Mouse (Mus musculus): ENCODE measurements around the gene Xlr4a.
"Not testable (repeated sequence)": the region's sequence is repeated elsewhere in the genome, so short reads cannot be mapped to it uniquely, and the experiment has no call there.

The Xlr4a gene

DNA sequence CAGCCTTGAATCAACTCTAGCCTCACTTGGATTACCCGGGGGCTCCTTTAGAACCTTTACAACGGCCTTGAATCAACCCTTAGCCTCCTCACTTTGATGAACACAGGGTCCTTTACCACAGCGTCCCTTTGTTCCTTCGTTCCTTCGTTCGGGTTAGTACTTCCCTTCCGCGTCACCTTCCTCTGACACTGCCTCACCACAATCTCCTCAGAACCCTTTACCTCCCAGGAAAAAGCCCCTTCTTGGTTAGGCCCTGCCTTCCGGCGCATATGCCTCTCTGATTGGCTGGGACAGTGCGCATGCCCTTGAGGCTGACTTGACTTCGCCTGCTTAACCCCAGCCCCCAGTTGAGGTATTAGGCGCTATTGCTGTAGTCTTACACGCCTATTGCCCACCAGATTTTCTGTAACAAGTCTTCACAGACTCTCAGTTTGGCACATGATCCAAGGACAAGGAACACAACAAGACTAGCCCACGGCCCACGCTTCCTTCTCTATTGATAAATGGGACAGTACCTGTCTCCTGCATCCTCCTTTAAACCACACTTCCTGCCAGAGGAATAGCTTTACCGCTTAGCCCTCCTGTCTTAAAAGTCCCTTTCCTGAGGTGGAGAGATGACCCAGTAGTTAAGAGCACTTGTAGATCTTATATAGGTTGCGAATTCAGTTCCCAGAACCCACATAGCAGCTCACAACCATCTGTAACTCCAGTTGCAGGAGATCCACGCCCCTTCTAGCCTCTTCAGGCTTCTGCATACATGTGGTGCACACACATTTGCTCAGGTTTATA, at the start of gene Xlr4a:
Gene Xlr4a, minus strand, starts transcription at position 212 of the 789 bp plus-strand sequence.
- DNase-seq, result not testable (repeated sequence)

DNA sequence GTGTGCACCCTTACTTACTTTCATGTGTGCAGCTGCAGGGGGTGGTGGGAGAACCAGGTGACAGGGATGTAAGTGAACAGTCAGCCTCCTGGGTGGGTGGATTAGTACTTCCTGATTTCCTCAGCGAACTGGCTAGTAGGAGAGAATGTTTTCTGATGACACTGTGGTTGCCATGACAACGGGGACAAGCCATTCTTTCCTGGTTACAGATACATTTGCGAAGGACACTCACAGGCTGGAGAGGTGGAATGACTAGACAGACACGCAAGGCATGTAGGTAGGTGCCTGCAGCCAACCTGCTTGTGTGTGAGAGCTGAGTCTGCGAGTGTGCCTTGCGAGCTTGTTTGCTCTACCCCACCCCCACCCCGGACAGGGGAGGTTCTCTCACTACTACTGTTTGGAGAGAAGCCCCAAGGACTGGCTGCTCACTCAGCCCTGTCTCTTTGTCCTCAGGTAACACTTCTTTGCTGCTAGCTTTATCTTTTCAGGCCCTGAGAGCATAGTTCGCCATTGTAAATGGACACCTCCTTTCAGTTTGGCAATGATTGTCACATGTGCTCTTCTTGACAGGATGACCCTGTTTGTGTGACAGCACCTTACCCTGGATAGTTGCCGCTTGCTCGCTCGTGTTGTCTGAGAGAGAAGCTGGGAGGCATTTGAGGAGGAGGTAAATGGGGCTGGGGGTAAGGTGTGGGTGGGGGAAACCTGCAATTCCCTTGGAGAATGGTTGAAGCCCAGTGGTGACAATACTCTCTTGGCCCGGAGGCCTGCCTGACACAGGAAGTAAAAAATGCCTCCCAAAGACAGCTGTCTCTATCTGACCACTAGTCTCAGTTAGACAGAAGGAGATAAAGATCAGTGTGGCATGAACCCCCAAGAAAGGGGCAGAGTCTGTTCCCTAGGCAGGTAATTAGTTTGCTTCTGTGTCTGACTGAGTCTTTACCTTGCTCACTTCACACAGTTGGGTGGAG, 40.9 kb upstream of the Xlr4a start:
- not testable (repeated sequence) for DNase-seq

DNA sequence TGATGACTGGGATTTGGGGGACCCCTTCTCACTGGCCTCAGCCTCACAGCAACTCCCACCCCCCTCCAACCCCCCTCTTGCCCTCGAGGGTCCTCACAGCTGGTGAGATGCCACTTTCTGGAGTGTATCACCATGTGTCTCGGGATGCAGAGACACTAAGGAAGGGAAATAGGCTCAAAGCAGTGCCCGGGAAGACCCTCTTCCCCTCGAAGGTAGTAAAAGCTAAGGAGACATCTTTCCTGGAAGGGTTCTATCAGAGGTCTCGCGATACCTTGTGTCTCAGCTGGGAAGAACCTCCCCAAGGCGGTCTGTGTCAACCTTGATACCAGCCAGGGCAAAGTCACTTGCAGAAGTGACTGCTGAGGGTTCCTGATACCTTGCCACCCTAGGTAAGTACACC, 34.5 kb upstream of the Xlr4a start, which contains the start of gene Gm14685:
Gene Gm14685, plus strand, starts transcription at position 301 of the 400 bp plus-strand sequence.
- not testable (repeated sequence) for DNase-seq

DNA sequence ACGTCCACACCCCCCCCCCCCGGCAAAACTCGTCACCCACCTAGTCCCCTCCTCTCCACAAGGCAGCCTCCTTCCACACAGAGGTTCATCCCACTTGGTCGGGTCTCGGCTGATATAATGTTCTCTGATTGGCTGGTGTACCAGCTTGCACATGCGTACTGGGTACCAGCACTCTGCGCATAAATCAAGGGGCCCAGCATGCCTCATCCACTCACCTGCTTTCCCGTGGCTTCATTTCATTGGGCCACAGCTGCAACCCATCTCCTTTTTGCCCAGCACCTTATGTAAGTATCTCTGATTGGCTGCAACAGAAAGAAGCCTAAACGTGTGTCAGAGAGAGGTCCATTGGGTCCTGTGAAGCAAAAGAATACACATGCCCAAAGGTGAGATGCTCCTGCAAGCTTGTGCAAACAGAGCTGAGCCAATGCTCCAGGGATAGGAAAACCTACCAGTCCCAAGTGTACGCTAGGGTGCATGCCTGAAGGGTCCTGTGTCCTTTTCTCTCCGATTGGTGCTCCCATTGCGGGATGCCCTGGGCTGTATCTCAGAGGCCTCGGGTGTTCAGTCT, 14.7 kb upstream of the Xlr4a start, which contains the start of gene Xlr3a:
Gene Xlr3a, minus strand, starts transcription at position 155 of the 568 bp plus-strand sequence.
- DNase-seq, result not testable (repeated sequence)

DNA sequence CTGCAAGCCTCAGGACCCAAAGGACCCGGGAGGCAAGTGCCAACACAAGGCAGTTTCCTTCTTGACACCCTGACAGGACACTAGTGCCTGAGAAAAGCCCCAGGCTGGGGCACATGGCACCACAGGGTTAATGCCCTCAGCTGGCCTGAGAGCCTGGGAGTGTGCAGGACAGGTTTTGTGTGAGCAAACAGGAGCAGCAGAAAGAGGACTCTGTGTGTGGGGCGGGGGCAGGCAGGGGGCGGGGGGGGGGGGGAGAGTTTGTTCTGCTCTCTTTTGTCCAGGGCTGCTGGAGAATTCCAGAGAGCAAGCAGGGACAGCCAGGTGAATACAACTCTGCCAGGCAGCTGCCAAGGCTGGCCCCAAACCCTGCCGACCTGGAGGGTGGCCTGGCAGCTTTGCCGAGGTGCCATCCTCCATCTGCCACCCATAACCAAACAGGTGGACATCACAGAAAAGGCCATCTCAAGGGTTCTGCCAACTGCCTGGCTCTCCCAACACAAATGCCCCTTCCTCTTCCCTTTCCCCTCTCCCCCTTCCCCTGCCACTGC, 15.4 kb downstream of the Xlr4a start:
- not testable (repeated sequence) for DNase-seq

DNA sequence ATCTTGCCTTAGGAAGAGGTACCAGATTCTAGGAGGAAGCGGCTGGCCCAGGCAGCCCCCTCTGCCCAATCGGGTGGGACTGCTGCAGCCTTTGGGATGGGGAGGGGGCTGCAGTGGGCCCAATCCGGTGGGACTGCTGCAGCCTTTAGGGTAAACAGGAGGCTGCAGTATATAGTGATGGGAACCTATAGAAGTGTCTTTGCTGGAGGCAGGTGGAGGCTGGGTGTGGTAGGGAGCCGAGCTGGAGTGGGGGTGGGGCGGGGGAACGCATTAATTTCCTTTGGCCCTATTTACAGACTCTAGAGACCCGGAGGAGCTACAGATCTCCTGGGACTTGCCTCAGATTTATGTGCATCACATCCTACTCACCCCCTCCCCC, 17.9 kb downstream of the Xlr4a start, which contains the start of gene Pnma3:
Gene Pnma3, plus strand, starts transcription at position 373 of the 379 bp plus-strand sequence.
- no peak for DNase-seq

DNA sequence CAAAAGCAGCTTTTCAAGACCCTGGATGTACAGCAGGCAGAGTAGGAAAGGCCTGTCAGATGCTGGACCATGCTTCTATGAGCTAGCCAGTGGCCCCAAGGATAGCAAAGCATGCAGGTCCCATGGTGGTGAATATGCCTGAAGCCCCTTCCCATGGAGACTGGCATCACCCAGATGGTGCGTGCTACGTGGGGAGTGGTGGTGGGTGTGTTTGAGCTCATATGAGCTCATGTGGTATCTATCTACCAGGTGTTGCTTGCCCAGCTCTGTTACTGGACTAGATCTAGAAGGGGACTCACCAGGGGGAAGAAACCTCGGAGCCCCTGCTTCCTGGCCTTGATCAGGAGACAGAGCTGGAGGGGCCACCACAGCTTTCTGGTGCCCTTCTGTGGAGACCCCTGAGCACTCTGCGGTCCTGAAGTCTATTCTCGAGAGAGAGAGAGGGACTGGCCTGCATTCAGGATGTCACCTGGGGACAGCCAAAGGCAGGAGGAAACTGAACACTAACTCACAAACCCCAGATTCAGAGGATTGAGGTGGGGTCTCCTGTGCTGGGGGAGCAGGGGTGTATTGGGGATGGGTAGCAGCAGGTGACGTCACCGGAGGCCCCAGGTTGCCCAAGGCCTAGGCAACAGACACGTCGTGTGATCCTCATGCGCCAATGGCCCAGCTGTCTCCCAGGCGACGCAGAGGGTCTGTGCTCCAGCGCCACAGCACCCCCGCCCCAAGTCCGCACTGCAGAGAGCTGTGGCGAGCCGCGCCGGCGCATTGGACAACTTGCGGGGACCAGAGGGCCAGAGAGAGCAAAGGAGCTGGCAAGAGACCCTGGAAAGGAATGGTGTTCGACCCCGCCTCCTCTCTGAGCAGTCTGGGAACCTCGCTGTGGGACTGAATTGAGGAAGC, 18.5 kb downstream of the Xlr4a start:
- no peak for DNase-seq

DNA sequence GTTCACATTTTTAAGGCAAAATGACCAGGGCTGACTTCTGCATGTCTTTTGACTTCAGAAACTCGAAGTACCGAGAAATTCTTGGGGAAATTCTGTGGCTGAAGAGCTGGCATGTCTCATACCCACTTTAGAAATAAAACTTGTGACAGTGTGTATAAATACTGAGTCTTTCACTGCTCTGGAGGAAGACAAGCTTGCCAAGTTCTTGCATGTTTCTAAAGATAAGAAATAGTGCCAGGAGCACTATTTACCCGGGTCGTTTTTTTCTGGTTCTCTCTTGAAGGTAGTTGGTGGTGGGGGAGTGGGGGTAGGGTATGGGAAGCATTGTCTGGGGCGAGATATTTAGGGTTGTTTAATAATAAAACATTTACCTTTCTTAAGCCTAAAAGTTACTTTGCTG, 20.0 kb downstream of the Xlr4a start:
- DNase-seq, result no peak

DNA sequence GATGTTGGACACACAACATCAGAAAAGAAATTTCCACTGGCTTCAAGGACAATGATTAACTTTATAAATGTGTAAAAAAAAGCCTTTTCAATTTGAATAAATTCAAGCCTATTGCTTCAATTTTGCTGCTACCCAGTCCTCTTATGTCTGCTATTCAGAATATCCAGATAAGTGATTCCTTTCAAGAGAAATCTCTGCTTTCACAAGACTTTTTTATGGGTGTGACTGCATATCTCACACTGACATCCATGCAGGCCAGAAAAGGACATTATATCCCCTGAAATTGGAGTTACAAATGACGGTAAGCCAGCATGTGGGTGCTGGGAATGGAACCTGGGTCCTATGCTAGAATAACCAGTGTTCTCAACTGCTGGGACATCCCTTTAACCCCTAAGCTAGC, 20.8 kb downstream of the Xlr4a start:
- DNase-seq, result no peak

DNA sequence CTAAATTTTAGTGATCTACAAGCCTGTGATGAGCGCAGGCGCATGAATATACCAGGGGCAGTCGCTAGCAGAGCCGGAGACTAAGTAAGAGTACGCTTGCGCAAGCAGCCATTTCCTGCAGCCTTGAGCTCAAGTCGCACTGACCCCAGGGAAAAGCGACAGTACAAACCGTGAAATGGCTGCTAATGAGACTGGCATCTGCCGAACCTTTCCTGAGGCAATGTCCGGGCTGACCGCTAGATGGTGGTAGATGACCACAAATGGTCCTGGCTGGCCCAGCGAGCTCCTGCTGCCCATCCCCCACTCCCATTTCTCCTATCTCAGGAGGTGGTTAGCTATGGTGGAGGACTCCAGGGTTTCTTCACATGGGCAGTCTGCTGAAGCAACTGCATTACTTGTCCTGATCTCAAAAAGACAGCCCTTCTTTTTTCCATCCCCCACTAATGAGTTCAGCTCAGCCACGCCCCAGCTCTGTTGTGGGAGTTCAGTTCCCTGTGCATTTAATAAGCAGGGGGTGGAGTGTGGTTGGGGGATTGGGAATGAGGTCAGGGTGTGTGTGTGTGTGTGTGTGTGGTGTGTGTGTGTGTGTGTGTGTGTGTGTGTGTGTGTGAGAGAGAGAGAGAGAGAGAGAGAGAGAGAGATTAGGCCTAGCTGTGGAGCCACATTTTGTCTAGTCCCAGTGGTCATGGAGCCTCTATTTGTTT, 28.3 kb downstream of the Xlr4a start:
- DNase-seq, result peak; percentile 93

DNA sequence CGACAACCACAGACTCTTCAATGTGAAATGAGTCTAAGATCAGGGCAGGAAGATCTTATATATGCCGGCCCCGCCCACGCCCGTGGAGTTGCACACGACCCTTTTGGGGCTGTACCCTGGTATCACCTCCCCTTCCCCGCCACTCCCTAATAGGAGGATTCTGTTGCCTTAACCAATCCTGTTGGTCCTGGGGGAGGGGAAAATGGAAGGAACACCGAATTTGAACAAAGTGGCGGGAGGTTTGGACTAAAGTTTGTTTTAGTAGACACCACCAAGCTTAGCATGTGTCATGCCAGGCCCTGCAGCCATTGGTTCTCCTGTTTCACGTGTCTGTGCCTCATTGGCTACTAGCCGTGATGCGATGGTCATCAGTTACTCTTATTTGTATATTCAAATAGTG, 42.6 kb downstream of the Xlr4a start:
- no peak for DNase-seq

DNA sequence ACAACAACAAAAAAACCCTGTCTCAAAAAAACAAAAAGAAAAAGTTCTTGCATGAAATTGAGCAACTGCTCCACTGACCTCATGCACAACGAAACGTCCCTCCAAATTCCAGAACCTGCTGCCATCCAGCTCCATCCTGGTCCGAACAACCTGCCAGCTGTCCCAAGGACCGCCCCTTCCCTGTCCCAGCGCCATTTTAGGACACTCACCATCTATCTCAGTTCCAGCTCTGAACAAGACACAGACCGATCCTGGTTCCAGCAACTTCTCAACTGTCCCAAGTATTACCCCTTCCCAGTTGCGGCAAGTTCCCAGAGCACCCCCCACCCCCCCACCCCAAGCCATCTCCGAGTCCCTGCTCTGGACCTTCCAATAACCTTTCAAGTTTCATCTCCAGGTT, 43.4 kb downstream of the Xlr4a start:
- DNase-seq, result no peak

DNA sequence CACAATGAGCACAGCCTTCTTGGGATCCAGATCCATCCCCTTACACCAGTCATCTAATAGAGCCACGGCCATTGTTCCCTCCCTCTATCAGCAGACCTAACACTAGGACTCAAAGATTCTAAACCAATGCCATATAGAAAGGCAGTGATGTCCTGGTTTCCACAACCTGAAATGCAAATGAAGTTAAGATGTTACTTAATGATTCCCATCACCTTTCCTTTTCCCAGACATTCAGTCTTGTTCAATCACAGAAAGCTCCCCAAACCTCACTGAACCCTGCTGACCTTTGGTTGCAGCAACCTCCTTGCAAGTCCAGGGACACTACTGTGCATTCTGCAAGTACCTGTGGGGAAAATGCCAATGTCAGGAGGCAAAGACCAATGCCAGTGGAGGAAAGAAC, 45.3 kb downstream of the Xlr4a start, which contains the start of gene Pnma5:
Gene Pnma5, minus strand, starts transcription at position 101 of the 400 bp plus-strand sequence.
- no peak for DNase-seq

Measured in lung, postnatal 14 days (tissue).